Mouse (Mus musculus) lung, postnatal 0 days (tissue): ENCODE measurements around the gene Atp2b1.

ENCODE experiments used
- CTCF ChIP-seq: IDR thresholded peaks from 2 replicates; pipeline ENCODE4 v1.5.1; 2016; ENCODE audit warnings: antibody characterized with exemption, mild to moderate bottlenecking
- EP300 ChIP-seq: IDR thresholded peaks from 2 replicates; pipeline ENCODE4 v1.6.1; 2016; ENCODE audit warnings: antibody characterized with exemption, mild to moderate bottlenecking, control low read depth

DNA sequence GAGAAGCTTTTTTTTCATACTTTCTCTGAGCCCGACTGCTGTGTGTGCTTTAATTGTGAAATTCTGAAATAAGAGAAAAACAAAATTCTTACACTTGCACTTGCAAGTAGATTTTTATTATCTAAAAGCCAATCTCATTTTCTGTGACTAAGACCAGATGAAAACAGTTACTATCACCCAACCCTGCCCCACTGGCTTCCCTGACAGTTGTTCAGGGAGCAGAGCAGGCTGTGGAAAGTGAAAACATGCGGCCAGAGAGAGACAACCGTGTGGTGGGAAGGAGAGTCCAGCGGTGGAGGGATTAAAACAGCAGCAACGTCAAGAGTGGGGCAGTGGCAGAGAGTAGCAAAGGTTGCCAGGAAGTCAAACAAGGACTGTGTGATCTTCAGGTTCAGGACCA lies 46.7 kb downstream of the Atp2b1 start:
- TF ChIP-seq CTCF = no peak
- no peak for TF ChIP-seq EP300
